Mouse (Mus musculus) spleen, adult 2 months (tissue): ENCODE results near the gene Csdc2. TPM values are rescaled to one million over a fixed set of nuclear protein-coding genes. Genes with fewer than 3 reads are reported as not detected.

Experiments used
- DNase-seq, 2 experiments: peaks; one replicate each; pipeline versions ENCODE4 v3.0.0 to v3.0.0-alpha.2; 2012 to 2021; ENCODE audit warnings: low spot score in 2 of 2, low read depth in 1 of 2
- H3K27ac ChIP-seq: fragments of 200-500 bp; 2 replicates; pipeline ENCODE4 v1.5.1; 2012; ENCODE audit warnings: low read length, inconsistent platforms; ENCODE audit not compliant: insufficient read depth
- H3K27me3 ChIP-seq: fragments of 200-500 bp; 2 replicates; pipeline ENCODE4 v1.6.1; 2012; ENCODE audit warnings: mild to moderate bottlenecking, moderate library complexity, low read length, inconsistent platforms; ENCODE audit not compliant: control insufficient read depth, insufficient read depth
- H3K36me3 ChIP-seq: fragments of 200-500 bp; 2 replicates; pipeline ENCODE4 v1.6.1; 2012; ENCODE audit warnings: mild to moderate bottlenecking, low read length, inconsistent platforms; ENCODE audit not compliant: control insufficient read depth, insufficient read depth
- H3K4me1 ChIP-seq: fragments of 200-500 bp; 2 replicates; pipeline ENCODE4 v1.6.1; 2011; ENCODE audit warnings: inconsistent platforms; ENCODE audit not compliant: control insufficient read depth, insufficient read depth, insufficient read length
- H3K4me3 ChIP-seq: fragments of 200-500 bp; 2 replicates; pipeline ENCODE4 v1.5.1; 2011; ENCODE audit warnings: mild to moderate bottlenecking, inconsistent platforms; ENCODE audit not compliant: insufficient read depth, insufficient read length; ENCODE audit errors: extremely low read depth
- CTCF ChIP-seq: fragments of 200-500 bp; IDR thresholded peaks from 2 replicates; pipeline ENCODE4 v1.5.1; 2011; ENCODE audit warnings: mild to moderate bottlenecking, inconsistent platforms; ENCODE audit not compliant: insufficient read depth, insufficient read length, insufficient replicate concordance; ENCODE audit errors: extremely low read depth
- POLR2A ChIP-seq: fragments of 200-500 bp; IDR thresholded peaks from 2 replicates; pipeline ENCODE4 v1.6.1; 2011; ENCODE audit warnings: low read depth, low read length, inconsistent platforms
- WGBS: fragments of 180-500 bp; shearing (Covaris S2); methylation state at CpG from one replicate; pipeline ENCODE4 v1.1.7; 2018; 5-methylcytosine and 5-hydroxymethylcytosine counted together
- polyA plus RNA-seq: library from polyadenylated mRNA; depleted of rRNA; stranded (reverse); fragments of >200 nt; gene quantifications from 2 replicates; pipeline ENCODE4 v1.2.3, GENCODE M21; 2012

Gene Csdc2
- polyA plus RNA-seq, 1 experiment, result 5.4 TPM

DNA sequence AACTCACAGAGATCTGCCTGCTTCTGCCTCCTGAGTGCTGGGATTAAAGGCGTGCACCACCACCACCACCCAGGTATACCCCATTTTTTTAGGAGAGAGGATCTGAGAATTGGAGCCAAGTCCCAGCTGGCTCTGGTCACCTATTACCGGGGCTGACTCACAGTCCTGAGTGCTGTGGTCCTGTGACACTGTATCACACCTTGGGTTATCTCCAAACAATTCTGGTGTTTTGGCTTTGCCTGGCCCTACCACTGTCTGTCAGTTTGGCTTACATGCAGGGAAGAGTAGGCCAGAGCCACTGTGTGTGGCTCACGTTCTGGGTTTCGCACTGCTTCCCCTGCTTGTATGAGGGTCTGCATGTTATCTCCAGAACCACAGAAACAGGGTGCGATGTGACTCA, 3.7 kb downstream of the Csdc2 start:
- DNase-seq, result no peak
- 93% methylated on average over 5 of the region's 5 CpGs for WGBS
- Histone ChIP-seq H3K36me3 (no peaks in the 10 kb centered on the region), H3K27ac (no peak overlapping the region), H3K4me3 (no peak overlapping the region), H3K27me3 (no peaks in the 10 kb centered on the region), H3K4me1 (no peaks in the 10 kb centered on the region)
- TF ChIP-seq CTCF (no peak), POLR2A (no peak)

DNA sequence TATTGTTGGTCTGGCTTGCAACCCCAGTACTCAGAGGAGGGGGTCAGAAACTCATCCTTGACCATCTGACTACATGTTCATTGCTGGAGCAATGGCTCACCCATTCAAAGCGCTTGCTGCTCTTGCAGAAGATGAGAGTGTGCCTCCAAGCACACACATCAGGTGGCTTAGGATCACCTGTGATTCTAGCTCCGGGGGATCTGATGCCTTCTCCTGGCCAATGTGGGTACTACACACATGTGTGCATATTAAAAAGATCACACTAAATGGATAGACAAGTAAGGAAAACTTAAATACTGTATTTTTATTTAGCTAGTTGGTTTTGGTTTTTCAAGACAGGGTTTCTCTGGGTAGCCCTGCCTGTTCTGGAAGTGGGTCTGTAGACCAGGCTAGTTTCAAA, 4.5 kb downstream of the Csdc2 start:
- no peaks in the 10 kb centered on the region for H3K4me1 ChIP-seq
- DNase-seq, result no peak
- WGBS, result 92% methylated on average over 2 of the region's 2 CpGs
- no peaks in the 10 kb centered on the region for H3K27me3 ChIP-seq
- H3K27ac ChIP-seq, result no peak overlapping the region
- no peaks in the 10 kb centered on the region for H3K36me3 ChIP-seq
- no peak for TF ChIP-seq POLR2A
- TF ChIP-seq CTCF, result no peak
- no peak overlapping the region for H3K4me3 ChIP-seq

DNA sequence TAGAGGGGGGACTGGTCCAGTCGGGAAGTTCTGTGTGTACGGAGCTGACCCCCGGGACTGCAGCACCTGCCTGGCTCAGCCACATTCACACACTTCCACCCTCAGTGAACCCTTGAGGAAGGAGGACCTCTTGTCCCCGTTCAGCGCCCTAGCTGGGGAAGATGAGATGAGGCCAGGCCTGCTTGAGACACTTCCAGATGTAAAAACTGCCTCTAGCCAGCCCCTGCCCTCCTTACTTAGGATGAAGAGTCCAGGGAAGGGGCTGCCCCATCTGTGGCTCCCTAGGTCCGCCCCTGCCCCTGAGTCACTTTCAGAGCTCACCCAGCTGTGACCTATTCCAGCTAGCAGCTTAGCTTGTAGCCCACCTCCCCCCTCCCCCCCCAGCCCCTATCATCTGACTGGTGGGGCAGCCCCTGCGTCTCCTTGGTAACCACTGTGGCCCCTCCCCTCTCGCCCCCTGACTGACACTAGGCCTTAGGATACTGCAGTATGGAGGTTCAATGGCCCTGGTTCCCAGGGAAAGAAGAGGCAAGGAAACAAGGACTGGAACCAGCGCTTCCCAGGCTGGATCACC, 6.7 kb downstream of the Csdc2 start:
- WGBS, result 65% methylated on average over 9 of the region's 9 CpGs
- H3K4me1 ChIP-seq, result no peaks in the 10 kb centered on the region

DNA sequence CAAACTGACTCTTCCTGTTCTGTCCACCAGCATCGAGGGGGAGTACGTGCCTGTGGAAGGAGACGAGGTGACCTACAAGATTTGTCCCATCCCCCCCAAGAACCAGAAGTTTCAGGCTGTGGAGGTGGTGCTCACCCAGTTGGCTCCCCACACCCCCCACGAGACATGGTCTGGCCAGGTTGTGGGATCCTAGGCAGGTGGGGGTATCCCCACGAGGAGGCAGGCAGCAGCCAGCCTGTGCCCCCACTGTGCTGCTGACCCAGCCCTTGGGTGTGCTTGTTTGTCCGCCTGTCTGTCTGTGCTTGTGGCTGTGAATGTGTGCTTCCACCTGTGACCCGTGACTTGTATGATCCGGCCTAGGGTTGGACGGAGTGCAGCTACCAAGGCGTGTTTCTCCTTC, 12.5 kb downstream of the Csdc2 start:
- WGBS, result 71% methylated on average over 10 of the region's 10 CpGs
- peaks cover 2% of the 10 kb centered on the region; the same call in 1 of the 2 replicates for H3K36me3 ChIP-seq

More for the DNA sequence above, 6.7 kb downstream of the Csdc2 start:
- no peak overlapping the region for H3K4me3 ChIP-seq
- H3K36me3 ChIP-seq, result no peaks in the 10 kb centered on the region
- TF ChIP-seq POLR2A (no peak), CTCF (no peak)
- H3K27ac ChIP-seq, result no peak overlapping the region
- no peaks in the 10 kb centered on the region for H3K27me3 ChIP-seq
- no peak for DNase-seq

DNA sequence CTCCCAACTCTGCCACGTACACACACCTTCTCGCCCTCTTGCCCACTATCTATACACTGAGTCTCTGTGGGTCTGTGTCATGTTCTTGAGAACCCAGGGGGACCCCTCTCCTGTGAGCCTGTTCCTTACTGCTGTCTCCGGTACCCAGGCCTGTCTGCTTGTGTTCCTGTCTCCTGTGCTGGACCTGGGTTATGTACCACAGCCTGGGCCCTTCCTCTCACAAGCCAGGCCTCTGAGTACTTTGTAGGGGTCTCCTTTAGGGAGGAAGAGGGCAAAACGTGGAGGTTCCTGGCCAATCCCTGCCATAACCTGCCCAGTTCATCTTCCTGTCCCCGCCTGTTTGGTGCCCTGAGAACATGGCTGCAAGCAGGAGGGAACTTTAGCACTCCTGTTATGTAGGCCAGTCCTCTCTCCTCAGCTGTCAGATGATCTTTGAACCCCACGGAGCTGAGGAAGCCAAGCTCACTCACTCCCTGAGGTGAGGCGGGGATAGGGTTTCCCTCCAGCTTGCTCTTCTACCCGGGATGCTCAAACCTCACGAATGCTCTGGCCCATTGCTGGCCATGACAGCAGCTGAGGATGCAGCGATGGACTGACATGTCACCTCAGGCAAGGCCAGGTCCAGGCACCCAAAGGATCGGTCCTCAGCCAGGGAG, 13.0 kb downstream of the Csdc2 start:
- H3K4me1 ChIP-seq, result no peaks in the 10 kb centered on the region
- no peak for TF ChIP-seq CTCF
- no peak for TF ChIP-seq POLR2A
- H3K36me3 ChIP-seq, result peaks cover 2% of the 10 kb centered on the region; the same call in 1 of the 2 replicates
- H3K27me3 ChIP-seq, result no peaks in the 10 kb centered on the region
- H3K27ac ChIP-seq, result no peak overlapping the region
- 90% methylated on average over 11 of the region's 11 CpGs for WGBS
- no peak for DNase-seq
- H3K4me3 ChIP-seq, result no peak overlapping the region

More for the DNA sequence above, 12.5 kb downstream of the Csdc2 start:
- no peaks in the 10 kb centered on the region for H3K4me1 ChIP-seq
- no peak overlapping the region for H3K4me3 ChIP-seq
- H3K27me3 ChIP-seq, result no peaks in the 10 kb centered on the region
- no peak for DNase-seq
- no peak for TF ChIP-seq CTCF
- no peak for TF ChIP-seq POLR2A
- no peak overlapping the region for H3K27ac ChIP-seq

DNA sequence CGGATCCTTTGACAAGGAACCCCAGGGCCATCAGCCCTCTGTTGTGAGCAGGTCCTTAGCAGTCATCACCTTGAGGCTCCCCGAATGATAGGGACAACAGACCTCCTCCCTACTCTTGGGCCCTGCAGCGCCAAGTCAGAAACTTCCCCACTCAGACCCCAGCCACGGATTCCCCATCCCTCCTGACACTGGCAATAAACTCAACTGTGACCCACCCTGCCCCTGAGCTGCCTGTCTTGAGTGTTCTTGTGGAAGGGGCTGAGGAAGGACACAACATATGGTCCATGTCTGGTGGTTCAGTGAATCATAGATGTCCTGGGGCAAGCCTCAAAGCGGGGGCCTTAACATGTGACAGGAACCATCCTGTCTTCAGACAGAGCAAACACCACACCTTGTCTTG, 14.2 kb downstream of the Csdc2 start:
- no peak for DNase-seq
- Histone ChIP-seq H3K36me3 (peaks cover 7% of the 10 kb centered on the region; the same call in 1 of the 2 replicates), H3K27ac (no peak overlapping the region), H3K4me1 (no peaks in the 10 kb centered on the region), H3K27me3 (no peaks in the 10 kb centered on the region), H3K4me3 (no peak overlapping the region)
- TF ChIP-seq CTCF (no peak), POLR2A (no peak)
- WGBS, result 91% methylated on average over 5 of the region's 5 CpGs

DNA sequence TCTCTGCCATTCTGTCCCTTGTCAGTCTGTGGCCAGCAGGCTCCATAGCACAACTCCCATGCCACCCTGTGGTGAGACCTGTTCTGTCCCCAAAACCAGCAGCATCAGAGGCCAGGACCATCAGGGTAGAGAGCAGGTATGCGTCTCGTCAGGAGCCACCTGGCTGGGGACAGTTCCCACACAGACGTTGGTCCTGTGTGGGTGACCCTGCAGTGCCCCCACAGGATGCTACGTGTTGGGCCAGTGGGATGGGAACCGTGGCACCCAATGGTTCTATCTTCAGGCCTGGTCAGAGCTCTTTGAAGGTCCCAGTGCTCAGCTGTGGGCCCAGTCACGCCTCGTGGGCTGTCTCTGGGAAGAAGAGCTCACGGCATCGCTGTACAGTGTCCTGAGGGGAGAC, 14.6 kb downstream of the Csdc2 start:
- no peak for DNase-seq
- Histone ChIP-seq H3K4me3 (no peak overlapping the region), H3K4me1 (no peaks in the 10 kb centered on the region), H3K36me3 (peaks cover 7% of the 10 kb centered on the region; the same call in 1 of the 2 replicates), H3K27ac (no peak overlapping the region), H3K27me3 (no peaks in the 10 kb centered on the region)
- TF ChIP-seq POLR2A (no peak), CTCF (no peak)
- WGBS, result 90% methylated on average over 9 of the region's 9 CpGs
